Mouse (Mus musculus): ENCODE results near the gene Rfx1. TPM values are rescaled to one million over a fixed set of nuclear protein-coding genes. Genes with fewer than 3 reads are reported as not detected.

Rfx1 gene
- total and polyA plus RNA-seq, 3 experiments, result 8.8 to 11.0 (median 9.5) TPM

DNA sequence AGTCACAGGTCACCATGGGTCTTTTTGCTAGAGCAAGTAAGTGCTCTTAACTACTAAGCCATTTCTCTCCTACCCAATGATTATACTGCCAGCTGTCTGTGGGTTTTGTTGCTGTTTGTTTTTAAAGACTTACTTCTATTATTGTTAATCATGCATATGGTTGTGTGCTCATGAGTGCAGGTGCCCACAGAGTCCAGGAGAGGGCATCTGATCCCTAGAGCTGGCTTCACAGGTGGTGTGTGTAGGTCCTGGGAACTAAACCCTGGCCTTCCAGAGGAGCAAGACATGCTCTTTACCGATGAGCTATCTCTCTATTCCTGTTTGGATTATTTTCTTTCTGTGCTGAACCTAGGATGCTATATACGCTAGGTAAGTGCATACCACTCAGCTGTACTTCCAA is 7.4 kb upstream of the Rfx1 start:
- Histone ChIP-seq H3K4me3 (no peak overlapping the region), H3K9ac (ENCODE audit: low read depth, low read length) (no peak overlapping the region), H3K79me2 (replicated peaks; ENCODE audit: control insufficient read depth, insufficient read depth, low read length) (no peaks in the 10 kb centered on the region), H3K36me3 (ENCODE audit: control insufficient read depth, insufficient read depth, low read length) (no peaks in the 10 kb centered on the region), H3K4me1 (ENCODE audit: control insufficient read depth, insufficient read depth, low read length) (no peaks in the 10 kb centered on the region), H3K27me3 (ENCODE audit: control insufficient read depth, insufficient read depth, low read length) (no peaks in the 10 kb centered on the region), H3K27ac (no peak overlapping the region)
- DNase-seq, result no peak
- intact Hi-C loops (cut with DNase I), result no loop called here
- 92% methylated on average over 2 of the region's 2 CpGs for WGBS
- no peak for TF ChIP-seq CTCF (IDR thresholded peaks at IDR 0.05)
- TF ChIP-seq EP300 (IDR thresholded peaks at IDR 0.05; ENCODE audit: insufficient read depth, low read depth, low read length), result no peak
- TF ChIP-seq POLR2A (IDR thresholded peaks at IDR 0.05; ENCODE audit: insufficient read depth, low read depth, low read length), result no peak

DNA sequence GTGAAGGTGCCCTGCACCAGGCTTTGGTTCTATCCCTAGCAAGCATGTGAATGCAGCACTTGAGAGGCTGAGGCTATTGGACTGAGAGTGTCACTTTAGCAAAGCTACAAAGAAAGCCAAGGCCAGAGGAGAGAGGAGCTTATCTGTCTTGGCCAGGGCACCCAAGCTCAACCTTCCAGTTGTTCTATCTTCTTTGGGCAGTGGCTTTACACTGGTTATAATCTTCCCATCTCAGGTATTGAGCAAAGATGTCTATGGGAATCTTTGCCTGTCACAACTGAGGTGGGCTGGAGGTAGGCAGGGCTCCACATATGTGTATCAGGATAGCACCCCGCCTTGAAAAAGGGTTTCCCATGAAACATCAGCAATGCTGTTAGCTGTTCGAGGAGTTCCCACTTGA is 6.4 kb upstream of the Rfx1 start:
- no peaks in the 10 kb centered on the region for H3K4me1 ChIP-seq (ENCODE audit: control insufficient read depth, insufficient read depth, low read length)
- no peaks in the 10 kb centered on the region for H3K36me3 ChIP-seq (ENCODE audit: control insufficient read depth, insufficient read depth, low read length)
- WGBS, result 87% methylated on average over 2 of the region's 2 CpGs
- intact Hi-C loops (cut with DNase I), result no loop called here
- H3K4me3 ChIP-seq, result no peak overlapping the region
- no peaks in the 10 kb centered on the region for H3K79me2 ChIP-seq (replicated peaks; ENCODE audit: control insufficient read depth, insufficient read depth, low read length)
- no peak for TF ChIP-seq POLR2A (IDR thresholded peaks at IDR 0.05; ENCODE audit: insufficient read depth, low read depth, low read length)
- TF ChIP-seq CTCF (IDR thresholded peaks at IDR 0.05), result no peak
- TF ChIP-seq EP300 (IDR thresholded peaks at IDR 0.05; ENCODE audit: insufficient read depth, low read depth, low read length), result no peak
- no peak overlapping the region for H3K9ac ChIP-seq (ENCODE audit: low read depth, low read length)
- no peak for DNase-seq
- no peaks in the 10 kb centered on the region for H3K27me3 ChIP-seq (ENCODE audit: control insufficient read depth, insufficient read depth, low read length)
- H3K27ac ChIP-seq, result no peak overlapping the region

DNA sequence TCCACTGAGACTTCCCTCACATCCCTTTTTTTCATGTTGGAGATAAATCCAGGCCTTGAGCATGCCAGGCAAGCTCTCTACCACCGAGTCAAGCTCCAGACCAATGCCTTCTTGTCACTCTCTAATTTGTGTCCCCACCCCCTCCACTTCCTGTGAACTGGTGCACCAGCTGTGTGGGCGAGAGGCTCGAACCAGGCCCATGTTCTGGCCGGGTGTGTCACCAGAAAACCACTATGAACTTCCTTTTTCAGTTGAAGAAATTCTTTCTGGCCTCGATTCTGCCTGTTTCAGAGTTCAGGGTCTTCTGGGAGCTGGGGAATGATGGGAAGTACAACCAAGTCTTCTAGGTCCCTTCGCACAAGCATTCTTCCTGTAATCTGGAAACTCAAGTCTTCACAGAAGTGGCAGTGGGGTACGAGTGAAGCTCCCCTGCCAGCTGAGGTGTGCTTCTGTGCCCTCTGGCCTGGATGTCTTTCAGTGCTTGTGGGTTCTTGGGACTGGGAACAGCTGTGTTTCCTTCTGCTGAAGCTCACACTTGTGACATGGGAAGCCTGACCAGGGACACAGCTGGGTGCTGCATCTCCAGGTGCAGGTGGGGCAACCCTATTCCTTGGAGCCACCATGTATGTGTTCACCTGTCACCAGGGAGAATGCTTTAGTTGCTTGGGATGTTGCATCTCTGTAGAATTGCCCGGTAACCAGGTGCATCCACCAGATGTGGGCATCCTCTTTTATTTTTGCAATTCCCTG is 2.6 kb upstream of the Rfx1 start:
- DNase-seq, result peak in 1 of 2 experiments; percentile 63
- no peak overlapping the region for H3K9ac ChIP-seq (ENCODE audit: low read depth, low read length)
- H3K36me3 ChIP-seq (ENCODE audit: control insufficient read depth, insufficient read depth, low read length), result no peaks in the 10 kb centered on the region
- intact Hi-C loops (cut with DNase I), result loop anchor here (2.0 kb wide), 1 partner anchor 25 kb away; no protein-coding TSS in a partner anchor
- TF ChIP-seq EP300 (IDR thresholded peaks at IDR 0.05; ENCODE audit: insufficient read depth, low read depth, low read length) (no peak), POLR2A (IDR thresholded peaks at IDR 0.05; ENCODE audit: insufficient read depth, low read depth, low read length) (no peak), CTCF (IDR thresholded peaks at IDR 0.05) (no peak)
- peaks cover 5% of the 10 kb centered on the region for H3K4me1 ChIP-seq (ENCODE audit: control insufficient read depth, insufficient read depth, low read length)
- H3K27ac ChIP-seq, result no peak overlapping the region
- no peaks in the 10 kb centered on the region for H3K79me2 ChIP-seq (replicated peaks; ENCODE audit: control insufficient read depth, insufficient read depth, low read length)
- no peaks in the 10 kb centered on the region for H3K27me3 ChIP-seq (ENCODE audit: control insufficient read depth, insufficient read depth, low read length)
- WGBS, result 47% methylated on average over 8 of the region's 8 CpGs
- no peak overlapping the region for H3K4me3 ChIP-seq

DNA sequence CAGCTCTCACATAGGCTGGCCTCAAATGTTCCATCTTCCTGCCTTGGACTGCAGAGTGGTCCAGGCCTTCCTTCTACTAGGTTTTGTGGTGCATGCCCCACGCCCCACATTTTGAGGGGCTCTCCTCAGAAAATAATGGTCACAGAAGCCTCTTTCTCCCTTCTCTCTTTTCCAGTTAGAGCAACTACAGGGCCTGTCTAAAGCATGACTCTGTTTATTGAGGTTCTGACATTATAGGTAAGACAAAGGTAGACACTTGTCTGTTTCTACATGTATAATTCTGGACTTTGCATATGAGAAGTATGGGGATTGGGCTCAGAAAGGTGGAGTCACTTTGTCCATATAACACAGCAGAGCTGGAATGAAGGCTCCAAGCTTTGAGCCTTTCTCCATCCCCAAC is 1.6 kb upstream of the Rfx1 start, which contains the start of gene Gm10643:
TSS of gene Gm10643 (minus strand) at position 101 of the 400 bp plus-strand sequence.
- Histone ChIP-seq H3K79me2 (replicated peaks; ENCODE audit: control insufficient read depth, insufficient read depth, low read length) (no peaks in the 10 kb centered on the region), H3K4me3 (peak within 1 kb of the TSS; percentile 72), H3K27me3 (ENCODE audit: control insufficient read depth, insufficient read depth, low read length) (no peaks in the 10 kb centered on the region), H3K4me1 (ENCODE audit: control insufficient read depth, insufficient read depth, low read length) (peaks cover 12% of the 10 kb centered on the region), H3K9ac (ENCODE audit: low read depth, low read length) (peak within 1 kb of the TSS; percentile 77), H3K27ac (peak within 1 kb of the TSS; percentile 97), H3K36me3 (ENCODE audit: control insufficient read depth, insufficient read depth, low read length) (no peaks in the 10 kb centered on the region)
- intact Hi-C loops (cut with DNase I), result loop anchor here (2.0 to 5.0 kb wide), 2 partner anchors 26 to 82 kb away; partner anchors contain the start of genes 4930432K21Rik and Cc2d1a
- DNase-seq, result no peak
- TF ChIP-seq EP300 (IDR thresholded peaks at IDR 0.05; ENCODE audit: insufficient read depth, low read depth, low read length), result no peak
- TF ChIP-seq POLR2A (IDR thresholded peaks at IDR 0.05; ENCODE audit: insufficient read depth, low read depth, low read length), result no peak
- no peak for TF ChIP-seq CTCF (IDR thresholded peaks at IDR 0.05)
- 96% methylated on average over 1 of the region's 1 CpGs for WGBS

DNA sequence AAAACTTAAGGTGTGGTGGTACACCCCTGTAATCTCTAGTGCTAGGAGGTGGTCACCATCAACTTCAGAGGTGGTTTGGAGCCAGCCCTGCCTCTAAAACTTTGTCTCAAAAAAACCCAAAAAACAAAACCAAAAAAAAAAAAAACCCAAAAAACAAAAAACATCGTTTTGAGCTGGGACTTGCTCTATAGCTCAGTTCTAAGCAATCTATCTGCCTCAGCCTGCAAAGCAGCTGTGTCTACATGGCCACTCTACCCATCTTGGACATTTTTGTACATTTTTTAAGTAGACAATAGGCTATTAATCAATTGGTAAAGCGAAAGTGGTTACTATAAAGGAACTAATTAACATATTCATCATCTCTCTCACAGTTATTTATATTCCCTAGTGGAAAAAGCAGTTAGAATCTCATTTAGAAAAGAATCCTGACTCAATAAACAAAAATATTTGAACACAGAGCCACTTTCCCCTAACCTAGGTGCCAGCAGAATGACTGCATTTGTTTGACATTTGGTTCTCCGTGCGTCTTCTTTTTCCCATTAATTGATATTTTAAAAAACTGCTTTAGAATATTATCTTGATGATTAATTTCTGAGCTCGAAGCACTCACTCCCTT is 1.1 kb upstream of the Rfx1 start:
- Histone ChIP-seq H3K79me2 (replicated peaks; ENCODE audit: control insufficient read depth, insufficient read depth, low read length) (no peaks in the 10 kb centered on the region), H3K4me3 (peak overlapping the region; percentile 72), H3K4me1 (ENCODE audit: control insufficient read depth, insufficient read depth, low read length) (peaks cover 15% of the 10 kb centered on the region), H3K9ac (ENCODE audit: low read depth, low read length) (peak overlapping the region; percentile 77), H3K36me3 (ENCODE audit: control insufficient read depth, insufficient read depth, low read length) (no peaks in the 10 kb centered on the region), H3K27me3 (ENCODE audit: control insufficient read depth, insufficient read depth, low read length) (no peaks in the 10 kb centered on the region), H3K27ac (peak overlapping the region; percentile 97)
- DNase-seq, result no peak
- 23% methylated on average over 5 of the region's 5 CpGs for WGBS
- intact Hi-C loops (cut with DNase I), result loop anchor here (2.0 to 5.0 kb wide), 3 partner anchors 27 to 82 kb away; partner anchors contain the start of genes 4930432K21Rik and Cc2d1a
- TF ChIP-seq CTCF (IDR thresholded peaks at IDR 0.05), result no peak
- TF ChIP-seq POLR2A (IDR thresholded peaks at IDR 0.05; ENCODE audit: insufficient read depth, low read depth, low read length), result no peak
- no peak for TF ChIP-seq EP300 (IDR thresholded peaks at IDR 0.05; ENCODE audit: insufficient read depth, low read depth, low read length)

All from heart, adult 2 months (tissue).